Mouse (Mus musculus) lung, embryonic 16.5 days (tissue): Measurements from ENCODE around the gene Serinc5. TPM values are rescaled to one million over a fixed set of nuclear protein-coding genes. Genes with fewer than 3 reads are reported as not detected.

Source experiments
- ATAC-seq: fragments of 200-750 bp; cut with Nextera tagmentation; 2 replicates; pipeline ENCODE4 v1.8.0; 2017; ENCODE audit warnings: low read depth, mild to moderate bottlenecking, moderate library complexity
- H3K27ac ChIP-seq: fragments of 300-500 bp; sonication (generic); 2 replicates; pipeline ENCODE4 v1.5.1; 2014; ENCODE audit warnings: mild to moderate bottlenecking, control low read depth, low read length
- H3K27me3 ChIP-seq: fragments of 300-500 bp; sonication (generic); 2 replicates; pipeline ENCODE4 v1.6.1; 2014; ENCODE audit warnings: low read depth, low read length, mixed read lengths; ENCODE audit not compliant: control insufficient read depth, insufficient read depth
- H3K36me3 ChIP-seq: fragments of 300-500 bp; sonication (generic); 2 replicates; pipeline ENCODE4 v1.6.1; 2014; ENCODE audit warnings: low read length; ENCODE audit not compliant: control insufficient read depth, insufficient read depth
- H3K4me1 ChIP-seq: fragments of 300-500 bp; sonication (generic); replicated peaks from 2 replicates; pipeline ENCODE4 v1.6.1; 2014; ENCODE audit warnings: low read length, mixed read lengths; ENCODE audit not compliant: control insufficient read depth, insufficient read depth
- H3K4me2 ChIP-seq: fragments of 300-500 bp; sonication (generic); 2 replicates; pipeline ENCODE4 v1.6.1; 2014; ENCODE audit warnings: low read depth, low read length, control low read depth
- H3K4me3 ChIP-seq: fragments of 300-500 bp; sonication (generic); 2 replicates; pipeline ENCODE4 v1.5.1; 2014; ENCODE audit warnings: mild to moderate bottlenecking, low read length, control low read depth
- H3K9ac ChIP-seq: fragments of 300-500 bp; sonication (generic); 2 replicates; pipeline ENCODE4 v1.6.1; 2014; ENCODE audit warnings: low read length, control low read depth
- H3K9me3 ChIP-seq: fragments of 300-500 bp; sonication (generic); 2 replicates; pipeline ENCODE4 v1.6.1; 2016; ENCODE audit warnings: low read length; ENCODE audit not compliant: control insufficient read depth
- WGBS: fragments of 180-500 bp; shearing (Covaris S2); extraction: QIAGEN DNeasy Blood & Tissue Kit; methylation state at CpG from one replicate; pipeline ENCODE4 v1.1.7; 2014; 5-methylcytosine and 5-hydroxymethylcytosine counted together
- polyA plus RNA-seq: library from polyadenylated mRNA; unstranded; fragments of >200 nt; fragmentation: Nextera tagmentation; extraction: Ambion mirVana; gene quantifications from 2 replicates; pipeline ENCODE4 v1.2.1, GENCODE M21; 2015

The Serinc5 gene
- polyA plus RNA-seq, 1 experiment from 2014 or later = 33.2 TPM

GRCm38 (mm10) chr13:92702035-92702434 lies 91.1 kb downstream of the Serinc5 start:
- ATAC-seq = no peak
- no peak overlapping the region for H3K4me3 ChIP-seq
- no peak overlapping the region for H3K4me2 ChIP-seq
- no peak overlapping the region for H3K9ac ChIP-seq
- 56% methylated on average over 5 of the region's 5 CpGs for whole genome bisulfite sequencing
- peaks cover 9% of the 10 kb centered on the region for H3K36me3 ChIP-seq
- H3K27me3 ChIP-seq = no peaks in the 10 kb centered on the region
- peaks cover 21% of the 10 kb centered on the region for H3K4me1 ChIP-seq
- H3K9me3 ChIP-seq = no peaks in the 10 kb centered on the region
- H3K27ac ChIP-seq = no peak overlapping the region

DNA sequence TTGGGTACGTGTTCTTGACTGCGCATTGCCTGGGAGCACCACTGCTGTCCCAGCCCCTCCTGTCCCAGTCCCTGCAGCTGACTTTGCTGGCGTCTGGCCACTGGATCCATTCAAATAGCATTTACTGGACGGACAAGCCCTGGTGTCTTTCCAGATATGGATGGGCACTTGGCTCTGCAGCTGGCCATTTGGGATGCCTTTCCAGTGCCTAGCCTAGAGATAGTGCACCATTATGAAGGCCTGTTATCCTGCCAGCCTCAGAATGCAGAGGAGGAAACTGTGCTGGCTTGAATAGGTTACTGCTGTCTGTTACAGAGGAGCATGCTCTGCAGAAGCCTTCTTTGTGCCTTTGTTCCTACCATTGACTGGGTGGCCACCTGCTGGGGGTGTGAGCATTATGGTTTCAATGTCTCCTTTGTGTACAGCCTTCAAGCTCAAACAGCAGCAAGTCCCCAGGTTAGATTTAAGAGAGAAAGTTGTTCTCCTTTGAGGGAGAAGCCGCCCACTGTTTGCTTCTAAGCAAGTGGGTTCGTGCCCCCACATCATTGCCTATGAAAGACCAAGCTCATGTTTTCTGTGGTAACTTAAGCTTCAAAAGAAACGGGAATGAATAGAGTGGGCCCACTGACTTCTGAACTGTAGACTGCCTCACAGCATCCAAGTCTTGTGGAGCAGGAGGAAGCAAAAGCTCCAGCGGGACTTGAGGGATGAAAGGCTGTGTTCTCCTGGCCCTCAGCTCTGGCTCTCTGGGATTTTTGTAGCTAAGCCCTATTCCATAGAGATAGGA lies 92.5 kb downstream of the Serinc5 start:
- 67% methylated on average over 8 of the region's 8 CpGs for WGBS
- Histone ChIP-seq H3K9me3 (no peaks in the 10 kb centered on the region), H3K4me3 (no peak overlapping the region), H3K27me3 (no peaks in the 10 kb centered on the region), H3K4me1 (peaks cover 20% of the 10 kb centered on the region), H3K27ac (no peak overlapping the region), H3K9ac (no peak overlapping the region), H3K36me3 (peaks cover 19% of the 10 kb centered on the region), H3K4me2 (no peak overlapping the region)
- ATAC-seq = no peak; the same call in 1 of the 2 replicates

DNA sequence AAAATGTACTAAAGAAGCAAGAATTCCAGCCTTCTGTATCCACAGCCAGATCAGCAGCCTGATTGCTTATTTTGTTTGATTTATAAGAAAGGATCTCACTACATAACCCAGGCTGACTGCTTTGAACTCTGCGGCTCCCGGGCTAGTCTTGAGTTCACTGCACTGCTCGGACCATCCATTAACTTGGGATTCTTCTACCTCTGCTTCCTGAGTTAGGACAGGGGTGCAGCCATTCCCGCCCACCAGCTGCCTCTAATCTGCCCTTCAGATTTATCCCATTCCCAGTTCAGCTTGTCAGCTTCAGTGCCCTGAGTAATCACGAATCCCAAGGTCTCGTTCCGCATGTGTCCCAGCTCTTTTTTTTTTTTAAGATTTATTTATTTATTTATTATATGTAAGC lies 93.3 kb downstream of the Serinc5 start:
- no peak overlapping the region for H3K4me2 ChIP-seq
- H3K4me1 ChIP-seq = peaks cover 18% of the 10 kb centered on the region
- WGBS = 59% methylated on average over 7 of the region's 7 CpGs
- no peaks in the 10 kb centered on the region for H3K27me3 ChIP-seq
- H3K9ac ChIP-seq = no peak overlapping the region
- no peaks in the 10 kb centered on the region for H3K9me3 ChIP-seq
- H3K36me3 ChIP-seq = peaks cover 23% of the 10 kb centered on the region
- ATAC-seq = no peak
- no peak overlapping the region for H3K4me3 ChIP-seq
- H3K27ac ChIP-seq = no peak overlapping the region

DNA sequence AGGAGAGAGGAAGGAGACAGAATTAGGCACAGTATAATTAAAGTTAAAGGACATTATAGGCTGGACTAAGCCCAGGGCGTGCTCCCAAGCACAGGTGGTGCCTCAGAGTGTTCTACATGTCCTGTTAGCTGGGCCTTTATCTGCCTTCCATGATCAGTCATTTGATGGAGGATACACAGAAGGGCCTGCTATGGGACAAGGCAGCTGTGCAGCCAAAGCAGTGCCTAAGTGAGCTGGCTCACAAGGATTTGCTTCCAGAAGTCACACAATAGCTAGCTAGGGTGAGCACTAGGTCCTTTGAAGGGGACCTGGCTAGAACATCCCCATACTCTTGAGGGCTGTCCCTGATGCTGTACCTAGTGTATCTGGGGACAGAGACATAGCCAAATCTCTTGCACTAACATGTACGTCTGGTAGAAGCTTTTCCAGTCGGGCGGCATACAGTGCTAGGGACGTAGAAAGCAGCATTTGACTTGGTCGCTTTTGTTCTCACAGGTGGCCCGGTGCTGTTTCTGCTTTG lies 94.2 kb downstream of the Serinc5 start:
- no peaks in the 10 kb centered on the region for H3K9me3 ChIP-seq
- H3K27ac ChIP-seq = no peak overlapping the region
- H3K9ac ChIP-seq = no peak overlapping the region
- no peak overlapping the region for H3K4me3 ChIP-seq
- no peak overlapping the region for H3K4me2 ChIP-seq
- H3K36me3 ChIP-seq = peaks cover 25% of the 10 kb centered on the region
- 94% methylated on average over 7 of the region's 7 CpGs for WGBS
- ATAC-seq = no peak
- H3K27me3 ChIP-seq = no peaks in the 10 kb centered on the region
- peaks cover 18% of the 10 kb centered on the region for H3K4me1 ChIP-seq

GRCm38 (mm10) chr13:92706342-92707061 lies 95.6 kb downstream of the Serinc5 start:
- H3K36me3 ChIP-seq = peaks cover 25% of the 10 kb centered on the region
- WGBS = 67% methylated on average over 9 of the region's 9 CpGs
- no peak overlapping the region for H3K4me3 ChIP-seq
- H3K27ac ChIP-seq = peak overlapping the region; percentile 2; the same call in 1 of the 2 replicates
- H3K4me2 ChIP-seq = no peak overlapping the region
- 0 out of 2 replicates have a peak, but pooled peaks have one; percentile 15 for ATAC-seq
- no peaks in the 10 kb centered on the region for H3K9me3 ChIP-seq
- H3K4me1 ChIP-seq = peaks cover 18% of the 10 kb centered on the region
- no peak overlapping the region for H3K9ac ChIP-seq
- H3K27me3 ChIP-seq = no peaks in the 10 kb centered on the region

DNA sequence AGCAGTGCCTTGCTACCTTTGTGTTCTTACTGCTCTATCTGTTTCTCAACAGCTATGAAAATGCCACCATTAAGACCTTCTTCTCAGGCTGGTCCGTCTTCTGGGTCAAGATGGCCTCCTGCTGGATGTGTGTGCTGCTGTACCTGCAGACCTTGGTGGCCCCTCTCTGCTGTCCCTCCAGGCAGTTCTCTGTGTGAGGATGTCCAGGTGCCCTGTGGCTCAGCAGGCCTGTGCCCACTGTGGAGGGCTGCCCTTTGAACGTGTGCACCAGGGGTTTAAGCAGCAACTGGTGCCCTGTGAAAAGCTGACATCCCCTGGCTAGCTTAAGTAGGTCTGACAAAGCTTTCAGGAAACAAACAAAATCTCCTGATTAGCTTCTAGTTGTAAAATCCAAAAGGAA lies 97.0 kb downstream of the Serinc5 start:
- H3K27ac ChIP-seq = no peak overlapping the region
- H3K9ac ChIP-seq = no peak overlapping the region; the same call in 1 of the 2 replicates
- peaks cover 15% of the 10 kb centered on the region for H3K4me1 ChIP-seq
- no peak overlapping the region for H3K4me2 ChIP-seq
- peaks cover 24% of the 10 kb centered on the region for H3K36me3 ChIP-seq
- H3K9me3 ChIP-seq = no peaks in the 10 kb centered on the region
- no peaks in the 10 kb centered on the region for H3K27me3 ChIP-seq
- no peak for ATAC-seq
- no peak overlapping the region for H3K4me3 ChIP-seq
- WGBS = 71% methylated on average over 2 of the region's 2 CpGs

DNA sequence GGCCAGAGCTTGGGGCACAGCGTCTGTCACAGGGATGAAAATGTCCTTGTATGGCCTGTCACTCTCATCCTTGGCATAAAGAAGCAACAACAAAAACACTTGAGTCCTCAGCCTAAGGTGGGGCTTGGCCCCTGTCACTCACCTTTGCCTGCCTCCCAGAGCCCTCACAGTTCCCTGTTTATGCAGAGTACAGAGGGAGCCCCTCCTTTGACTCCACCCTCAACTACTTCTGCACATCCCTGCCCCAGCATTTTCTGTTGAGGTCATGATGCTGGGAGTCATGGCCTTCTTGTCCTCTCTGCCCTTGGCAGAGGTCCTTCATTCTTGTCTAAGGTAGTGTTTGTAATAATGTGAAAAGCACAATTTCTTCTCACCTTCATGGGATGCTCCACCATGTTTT lies 97.6 kb downstream of the Serinc5 start:
- no peak overlapping the region for H3K9ac ChIP-seq
- H3K9me3 ChIP-seq = no peaks in the 10 kb centered on the region
- 91% methylated on average over 1 of the region's 1 CpGs for WGBS
- peaks cover 24% of the 10 kb centered on the region for H3K36me3 ChIP-seq
- no peak overlapping the region for H3K4me3 ChIP-seq
- no peaks in the 10 kb centered on the region for H3K27me3 ChIP-seq
- H3K4me2 ChIP-seq = no peak overlapping the region
- no peak for ATAC-seq
- peaks cover 15% of the 10 kb centered on the region for H3K4me1 ChIP-seq
- H3K27ac ChIP-seq = no peak overlapping the region

DNA sequence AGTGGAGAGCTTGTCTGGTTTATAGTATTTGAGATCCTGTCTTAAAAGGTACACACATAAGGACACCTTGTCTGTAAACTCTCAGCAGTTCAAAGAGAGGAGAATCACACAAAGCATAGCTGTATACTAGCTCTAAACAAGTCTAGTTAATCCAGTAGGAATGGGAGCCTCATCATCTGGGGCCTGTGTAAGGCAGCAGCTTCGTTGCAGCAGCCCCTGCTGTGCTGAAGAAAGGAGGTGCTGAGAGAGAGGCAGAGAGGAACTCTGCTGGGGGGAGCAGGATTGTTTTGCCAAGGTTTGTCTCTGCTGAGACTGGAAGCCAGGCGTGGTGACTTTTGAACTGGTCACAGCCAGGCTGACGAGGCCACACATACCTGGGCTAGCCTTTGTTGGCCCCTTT lies 98.6 kb downstream of the Serinc5 start:
- Histone ChIP-seq H3K4me1 (peaks cover 15% of the 10 kb centered on the region), H3K9me3 (peaks cover 2% of the 10 kb centered on the region; the same call in 1 of the 2 replicates), H3K4me3 (no peak overlapping the region), H3K4me2 (no peak overlapping the region), H3K27ac (no peak overlapping the region), H3K36me3 (peaks cover 24% of the 10 kb centered on the region), H3K9ac (no peak overlapping the region), H3K27me3 (no peaks in the 10 kb centered on the region)
- no peak for ATAC-seq
- WGBS = 53% methylated on average over 3 of the region's 3 CpGs

DNA sequence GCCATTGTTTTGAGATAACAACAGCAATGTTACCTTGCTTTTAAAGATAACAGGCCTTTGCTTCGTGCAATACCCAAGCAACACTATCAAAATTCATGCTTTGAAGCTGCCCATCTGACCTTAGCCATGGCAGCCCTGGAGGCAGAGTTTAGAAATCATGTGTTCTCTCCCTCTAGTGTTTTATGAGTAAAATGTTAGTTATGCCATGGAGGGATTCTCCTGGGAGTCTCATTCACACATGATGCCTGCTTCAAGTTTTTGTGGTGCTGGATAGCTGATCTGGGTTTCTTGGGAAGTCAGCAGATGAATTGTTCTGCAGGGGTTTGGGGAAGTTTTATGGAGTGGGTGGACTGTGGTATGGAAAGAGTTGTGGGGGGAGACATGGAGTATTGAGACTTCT lies 99.5 kb downstream of the Serinc5 start:
- ATAC-seq = no peak
- H3K9ac ChIP-seq = no peak overlapping the region

More for the DNA sequence above, 99.5 kb downstream of the Serinc5 start:
- peaks cover 2% of the 10 kb centered on the region; the same call in 1 of the 2 replicates for H3K9me3 ChIP-seq
- no peak overlapping the region for H3K4me2 ChIP-seq
- 77% methylated on average over 1 of the region's 1 CpGs for WGBS
- no peaks in the 10 kb centered on the region for H3K27me3 ChIP-seq
- peaks cover 22% of the 10 kb centered on the region for H3K36me3 ChIP-seq
- H3K27ac ChIP-seq = no peak overlapping the region
- H3K4me1 ChIP-seq = peaks cover 12% of the 10 kb centered on the region
- no peak overlapping the region for H3K4me3 ChIP-seq
